Mouse (Mus musculus) liver, postnatal 0 days (tissue): ENCODE measurements around the gene Nagpa. TPM values are rescaled to one million over a fixed set of nuclear protein-coding genes. Genes with fewer than 3 reads are reported as not detected.

Source experiments
- ATAC-seq: fragments of 200-750 bp; cut with Nextera tagmentation; 2 replicates; pipeline ENCODE4 v1.8.0; 2017; ENCODE audit warnings: mild to moderate bottlenecking, moderate library complexity
- DNase-seq: peaks from one replicate; pipeline ENCODE4 v3.0.0-alpha.2; 2016
- H3K27ac ChIP-seq: fragments of 300-500 bp; sonication (generic); 2 replicates; pipeline ENCODE4 v1.5.1; 2014; ENCODE audit warnings: antibody characterized with exemption, moderate library complexity, mild to moderate bottlenecking, low read depth
- H3K27me3 ChIP-seq: fragments of 300-500 bp; sonication (generic); 2 replicates; pipeline ENCODE4 v1.6.1; 2014; ENCODE audit warnings: low read length, control low read depth, mixed read lengths; ENCODE audit not compliant: insufficient read depth
- H3K36me3 ChIP-seq: fragments of 300-500 bp; sonication (generic); replicated peaks from 2 replicates; pipeline ENCODE4 v1.6.1; 2014; ENCODE audit warnings: mild to moderate bottlenecking, control low read depth, low read length, moderate library complexity, mixed read lengths; ENCODE audit not compliant: insufficient read depth
- H3K4me1 ChIP-seq: fragments of 300-500 bp; sonication (generic); 2 replicates; pipeline ENCODE4 v1.6.1; 2014; ENCODE audit warnings: antibody characterized with exemption, mild to moderate bottlenecking, control low read depth; ENCODE audit not compliant: insufficient read depth
- H3K4me2 ChIP-seq: fragments of 300-500 bp; sonication (generic); 2 replicates; pipeline ENCODE4 v1.6.1; 2014; ENCODE audit warnings: low read depth, mild to moderate bottlenecking, low read length, moderate library complexity, mixed read lengths
- H3K4me3 ChIP-seq: fragments of 300-500 bp; sonication (generic); 2 replicates; pipeline ENCODE4 v1.5.1; 2014; ENCODE audit warnings: low read depth, low read length
- H3K9ac ChIP-seq: fragments of 300-500 bp; sonication (generic); replicated peaks from 2 replicates; pipeline ENCODE4 v1.6.1; 2014; ENCODE audit warnings: mild to moderate bottlenecking, moderate library complexity
- H3K9me3 ChIP-seq: fragments of 300-500 bp; sonication (generic); 2 replicates; pipeline ENCODE4 v1.6.1; 2016; ENCODE audit warnings: mild to moderate bottlenecking, control low read depth, low read length, mixed read lengths
- CTCF ChIP-seq: sonication (generic); IDR thresholded peaks from 2 replicates; pipeline ENCODE4 v1.5.1; 2016; ENCODE audit warnings: antibody characterized with exemption, low read depth
- EP300 ChIP-seq: IDR thresholded peaks from 2 replicates; pipeline ENCODE4 v1.6.1; 2016; ENCODE audit warnings: antibody characterized with exemption, low read depth, mild to moderate bottlenecking
- WGBS: fragments of 180-500 bp; shearing (Covaris S2); extraction: QIAGEN DNeasy Blood & Tissue Kit; methylation state at CpG from one replicate; pipeline ENCODE4 v1.1.7; 2014; ENCODE audit not compliant: insufficient replicate concordance; 5-methylcytosine and 5-hydroxymethylcytosine counted together
- polyA plus RNA-seq: library from polyadenylated mRNA; unstranded; fragments of >200 nt; fragmentation: Nextera tagmentation; extraction: Ambion mirVana; gene quantifications from 2 replicates; pipeline ENCODE4 v1.2.1, GENCODE M21; 2015

Nagpa gene
- polyA plus RNA-seq, 1 experiment from 2014 or later, result 7.7 TPM

DNA sequence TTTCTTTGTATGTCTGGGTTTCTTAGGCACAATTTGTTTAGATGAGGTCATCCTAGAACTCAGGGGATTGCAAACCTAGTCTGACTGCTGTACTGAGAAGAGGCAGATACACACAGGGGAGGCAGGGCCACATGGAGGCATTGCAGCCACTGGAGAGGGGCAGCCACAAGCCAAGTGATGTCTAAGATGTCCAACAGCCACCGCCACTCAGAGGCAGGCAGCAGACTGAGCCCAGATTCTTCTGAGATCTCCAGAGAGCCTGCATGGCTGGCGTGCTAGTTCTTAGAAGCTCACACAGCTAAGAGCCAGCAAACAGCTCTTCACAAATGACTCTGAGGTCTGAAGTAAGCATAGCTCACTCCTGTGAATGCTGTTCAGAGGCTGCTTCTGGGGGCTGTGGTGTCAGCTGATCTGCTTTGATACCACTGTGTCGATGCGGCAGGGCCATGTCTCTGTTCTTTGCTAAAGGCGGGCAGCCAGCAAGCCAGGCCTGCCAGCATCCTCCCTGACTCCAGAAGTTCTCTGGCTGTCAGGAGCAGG, 1.7 kb upstream of the Nagpa start:
- peaks cover 9% of the 10 kb centered on the region for H3K4me1 ChIP-seq
- 83% methylated on average over 5 of the region's 5 CpGs for WGBS
- DNase-seq, result no peak
- no peak overlapping the region for H3K9ac ChIP-seq
- H3K9me3 ChIP-seq, result no peaks in the 10 kb centered on the region
- peaks cover 2% of the 10 kb centered on the region; the same call in 1 of the 2 replicates for H3K36me3 ChIP-seq
- no peak overlapping the region for H3K27ac ChIP-seq
- ATAC-seq, result no peak
- TF ChIP-seq EP300, result no peak
- TF ChIP-seq CTCF, result no peak
- H3K4me2 ChIP-seq, result no peak overlapping the region
- no peak overlapping the region for H3K4me3 ChIP-seq
- no peaks in the 10 kb centered on the region for H3K27me3 ChIP-seq

DNA sequence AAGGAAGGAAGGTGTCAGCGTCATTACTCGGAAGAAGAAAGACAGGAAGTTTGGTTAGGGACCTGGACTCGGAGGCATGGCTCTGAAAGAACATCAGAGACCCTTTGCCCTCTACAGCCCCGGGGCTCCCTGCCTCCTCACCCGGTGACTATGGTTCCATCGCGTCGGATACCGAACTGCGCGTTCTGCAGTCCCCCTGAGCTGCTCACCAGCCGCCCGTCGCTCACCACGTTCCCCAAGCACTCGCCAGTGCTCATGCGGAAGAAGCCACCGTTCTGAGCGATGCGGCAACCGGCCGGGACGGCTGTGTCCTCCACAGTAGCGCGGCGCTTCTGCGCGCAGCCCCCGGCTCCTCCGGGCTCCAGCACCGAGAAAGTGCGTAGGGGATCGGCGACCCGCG, 612 bp downstream of the Nagpa start:
- Histone ChIP-seq H3K4me2 (peak overlapping the region; percentile 93), H3K9ac (peak overlapping the region; percentile 76), H3K36me3 (peaks cover 13% of the 10 kb centered on the region), H3K27me3 (no peaks in the 10 kb centered on the region), H3K4me3 (peak overlapping the region; percentile 91), H3K27ac (peak overlapping the region; percentile 52), H3K9me3 (no peaks in the 10 kb centered on the region), H3K4me1 (peaks cover 9% of the 10 kb centered on the region)
- ATAC-seq, result peak; percentile 64
- DNase-seq, result peak; percentile 32
- TF ChIP-seq CTCF (no peak), EP300 (no peak)
- 1% methylated on average over 36 of the region's 36 CpGs for WGBS

DNA sequence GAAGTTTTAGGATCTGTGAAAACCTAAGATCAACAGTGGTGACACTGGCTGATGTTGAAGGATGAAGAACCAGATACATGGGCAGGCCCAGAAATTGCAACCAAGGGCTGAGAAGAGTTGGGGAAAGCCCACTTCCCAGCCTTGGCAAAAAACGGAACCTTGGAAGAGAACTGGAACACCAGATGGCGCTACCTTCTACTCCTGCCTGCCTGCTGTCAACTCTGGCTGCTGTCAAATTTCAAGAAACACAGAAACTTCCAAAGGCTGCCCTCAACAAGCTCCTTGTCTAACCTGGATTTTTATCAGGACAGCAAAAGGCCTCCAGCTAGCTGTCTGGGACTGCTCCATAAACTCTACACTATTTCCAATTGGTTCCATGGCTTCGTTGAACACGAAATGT, 1.1 kb downstream of the Nagpa start:
- peaks cover 15% of the 10 kb centered on the region for H3K36me3 ChIP-seq
- H3K27ac ChIP-seq, result peak overlapping the region; percentile 52; the same call in 1 of the 2 replicates
- peak overlapping the region; percentile 91 for H3K4me3 ChIP-seq
- WGBS, result 7% methylated on average over 4 of the region's 4 CpGs
- H3K27me3 ChIP-seq, result no peaks in the 10 kb centered on the region
- peak overlapping the region; percentile 76; the same call in 1 of the 2 replicates for H3K9ac ChIP-seq
- peaks cover 9% of the 10 kb centered on the region for H3K4me1 ChIP-seq
- no peaks in the 10 kb centered on the region for H3K9me3 ChIP-seq
- TF ChIP-seq CTCF (peak; percentile 75), EP300 (no peak)
- DNase-seq, result peak; percentile 60
- peak overlapping the region; percentile 93 for H3K4me2 ChIP-seq
- ATAC-seq, result no peak

DNA sequence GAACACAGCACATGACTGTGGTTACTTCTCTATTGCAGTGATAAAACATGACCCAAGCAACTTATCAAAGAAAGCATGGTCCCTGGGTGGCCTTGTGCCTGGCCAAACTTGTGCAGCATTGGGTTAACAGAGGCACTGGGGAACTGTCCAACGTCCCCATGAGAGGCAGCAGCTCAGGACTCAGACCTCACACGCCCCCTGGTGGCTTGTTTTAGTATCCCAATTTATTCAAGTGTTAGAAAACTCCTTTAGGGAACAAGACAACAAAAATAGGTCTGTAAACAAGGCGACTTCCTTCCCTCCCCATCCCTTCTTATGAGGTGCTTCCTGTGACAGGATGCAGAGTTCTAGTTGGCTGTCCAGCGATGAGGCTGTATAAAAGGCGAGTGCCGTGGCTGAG, 8.7 kb downstream of the Nagpa start:
- H3K9ac ChIP-seq, result no peak overlapping the region
- peaks cover 15% of the 10 kb centered on the region for H3K36me3 ChIP-seq
- no peaks in the 10 kb centered on the region for H3K4me1 ChIP-seq
- H3K27ac ChIP-seq, result no peak overlapping the region
- no peak overlapping the region for H3K4me3 ChIP-seq
- WGBS, result 31% methylated on average over 6 of the region's 6 CpGs
- H3K9me3 ChIP-seq, result no peaks in the 10 kb centered on the region
- DNase-seq (peak; percentile 65), ATAC-seq (peak; percentile 38; the same call in 1 of the 2 replicates)
- no peak overlapping the region for H3K4me2 ChIP-seq
- H3K27me3 ChIP-seq, result no peaks in the 10 kb centered on the region
- TF ChIP-seq EP300 (no peak), CTCF (peak; percentile 81)

DNA sequence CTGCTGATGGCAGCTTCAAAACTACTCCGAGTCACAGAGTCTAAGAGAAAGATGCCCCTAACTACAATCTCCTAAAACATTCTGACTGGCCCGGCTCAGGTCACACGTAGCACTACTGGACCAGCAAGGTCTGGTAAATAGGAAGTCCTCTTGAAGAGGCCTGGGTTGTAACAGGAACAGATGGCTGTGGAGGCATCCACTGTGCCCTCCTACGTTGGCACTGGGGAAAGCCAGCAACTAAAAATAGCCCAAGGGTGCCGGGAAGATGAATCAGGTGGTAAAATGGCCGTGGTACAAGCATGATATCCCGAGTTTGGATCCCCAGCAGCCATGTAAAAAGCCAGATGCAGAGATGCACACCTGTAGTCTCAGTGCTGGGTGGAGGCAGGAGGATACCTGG, 17.6 kb downstream of the Nagpa start:
- no peak for DNase-seq
- no peak for ATAC-seq
- no peak overlapping the region for H3K9ac ChIP-seq
- TF ChIP-seq CTCF (no peak), EP300 (no peak)
- H3K4me3 ChIP-seq, result no peak overlapping the region
- H3K9me3 ChIP-seq, result no peaks in the 10 kb centered on the region
- 61% methylated on average over 7 of the region's 7 CpGs for WGBS
- H3K4me1 ChIP-seq, result no peaks in the 10 kb centered on the region
- no peak overlapping the region for H3K27ac ChIP-seq
- H3K4me2 ChIP-seq, result no peak overlapping the region
- H3K27me3 ChIP-seq, result no peaks in the 10 kb centered on the region
- no peaks in the 10 kb centered on the region for H3K36me3 ChIP-seq

DNA sequence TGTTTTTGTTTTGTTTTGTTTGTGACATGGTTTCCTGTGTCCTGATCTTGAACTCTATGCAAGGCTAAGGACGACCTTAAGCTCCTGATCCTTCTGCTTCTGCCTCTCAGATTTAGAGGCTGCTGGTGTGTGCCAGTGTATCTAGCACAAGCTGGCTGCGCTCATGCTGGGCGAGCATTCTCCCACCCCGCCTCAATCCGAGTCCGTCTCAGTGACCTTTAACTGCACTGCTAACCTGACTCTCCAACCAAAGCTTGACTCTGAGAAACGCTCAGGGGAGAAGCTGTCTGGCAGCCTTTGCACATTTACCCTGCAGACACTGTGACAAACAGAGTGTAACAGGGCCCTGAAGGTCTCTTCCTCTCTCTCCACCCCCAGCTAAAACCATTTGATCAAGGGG, 18.1 kb downstream of the Nagpa start:
- Histone ChIP-seq H3K4me2 (no peak overlapping the region), H3K36me3 (no peaks in the 10 kb centered on the region), H3K4me3 (no peak overlapping the region), H3K9me3 (no peaks in the 10 kb centered on the region), H3K9ac (no peak overlapping the region), H3K27me3 (no peaks in the 10 kb centered on the region), H3K27ac (no peak overlapping the region), H3K4me1 (no peaks in the 10 kb centered on the region)
- no peak for DNase-seq
- no peak for ATAC-seq
- TF ChIP-seq CTCF (no peak), EP300 (no peak)
- WGBS, result 65% methylated on average over 7 of the region's 7 CpGs

DNA sequence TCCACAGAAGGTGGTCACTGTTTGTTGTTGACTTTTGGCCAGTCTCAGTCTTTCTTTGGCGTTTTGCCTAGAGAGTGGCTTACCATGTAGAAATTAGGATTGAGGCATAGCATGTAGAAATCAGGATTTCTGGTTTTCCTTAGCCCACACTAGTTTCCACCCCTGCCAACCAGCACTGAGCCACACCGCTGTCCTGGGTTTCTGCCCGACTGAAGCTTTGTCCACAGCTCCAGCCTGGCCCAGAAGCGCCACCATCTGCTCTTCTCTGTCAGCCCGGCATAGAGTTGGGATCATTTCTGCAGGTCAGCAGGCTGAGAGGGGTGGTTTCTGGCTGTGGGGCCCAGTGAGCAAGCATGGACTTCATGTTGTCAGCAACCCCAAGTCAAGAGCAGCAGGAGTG, 18.9 kb downstream of the Nagpa start:
- Histone ChIP-seq H3K9ac (no peak overlapping the region), H3K4me1 (no peaks in the 10 kb centered on the region), H3K36me3 (no peaks in the 10 kb centered on the region), H3K4me2 (no peak overlapping the region), H3K27me3 (no peaks in the 10 kb centered on the region), H3K4me3 (no peak overlapping the region), H3K9me3 (no peaks in the 10 kb centered on the region), H3K27ac (no peak overlapping the region)
- ATAC-seq (no peak), DNase-seq (no peak)
- no peak for TF ChIP-seq CTCF
- TF ChIP-seq EP300, result no peak
- WGBS, result 69% methylated on average over 5 of the region's 5 CpGs
